Mouse (Mus musculus) ovary, postnatal 36 days (tissue): Measurements from ENCODE around the gene Pcolce.
"Not testable (repeated sequence)": the region's sequence is repeated elsewhere in the genome, so short reads cannot be mapped to it uniquely, and the experiment has no call there.

Experiments
- DNase-seq: peaks from one replicate; pipeline ENCODE4 v3.0.0; 2022; ENCODE audit warnings: low spot score, mixed read lengths

Gene Pcolce

GRCm38 (mm10) chr5:137629306-137629721 is 15.7 kb upstream of the Pcolce start:
- DNase-seq: peak; percentile 63

- DNase-seq: peak; percentile 98
Measured at GRCm38 (mm10) chr5:137628498-137629305, 15.1 kb upstream of the Pcolce start, which contains the start of the genes Fbxo24, Lrch4 and Gm20605. Fbxo24 (minus strand) TSS chr5:137629002. Lrch4 (plus strand) TSS chr5:137629121. Gm20605 (plus strand) TSS chr5:137629175.

- DNase-seq: peak; percentile 28
Measured at GRCm38 (mm10) chr5:137627991-137628390, 14.4 kb upstream of the Pcolce start.

- no peak for DNase-seq
Measured at GRCm38 (mm10) chr5:137623937-137624530, 10.4 kb upstream of the Pcolce start.

GRCm38 (mm10) chr5:137615347-137615746 is 1.8 kb upstream of the Pcolce start:
- DNase-seq: no peak

- DNase-seq: not testable (repeated sequence)
Measured at GRCm38 (mm10) chr5:137614921-137615320, 1.3 kb upstream of the Pcolce start.

GRCm38 (mm10) chr5:137613076-137613475 is 508 bp downstream of the Pcolce start:
- no peak for DNase-seq

- DNase-seq: peak; percentile 69
Measured at GRCm38 (mm10) chr5:137611245-137611602, 2.4 kb downstream of the Pcolce start.

- peak; percentile 81 for DNase-seq
Measured at GRCm38 (mm10) chr5:137610548-137611244, 2.9 kb downstream of the Pcolce start.

- no peak for DNase-seq
Measured at GRCm38 (mm10) chr5:137610056-137610455, 3.5 kb downstream of the Pcolce start.

GRCm38 (mm10) chr5:137609292-137609691 is 4.3 kb downstream of the Pcolce start:
- DNase-seq: no peak

GRCm38 (mm10) chr5:137608654-137609190 is 4.9 kb downstream of the Pcolce start:
- DNase-seq: no peak

GRCm38 (mm10) chr5:137607860-137608653 is 5.5 kb downstream of the Pcolce start:
- DNase-seq: no peak

GRCm38 (mm10) chr5:137601365-137601729 is 12.2 kb downstream of the Pcolce start:
- DNase-seq: no peak

GRCm38 (mm10) chr5:137600619-137601364 is 12.8 kb downstream of the Pcolce start, which contains the start of gene Mospd3:
Mospd3 (minus strand) TSS chr5:137601058.
- peak; percentile 96 for DNase-seq

- no peak for DNase-seq
Measured at GRCm38 (mm10) chr5:137600281-137600618, 13.3 kb downstream of the Pcolce start.

- no peak for DNase-seq
Measured at GRCm38 (mm10) chr5:137599600-137599999, 14.0 kb downstream of the Pcolce start.

GRCm38 (mm10) chr5:137598100-137598826 is 15.3 kb downstream of the Pcolce start:
- DNase-seq: no peak

GRCm38 (mm10) chr5:137597625-137598024 is 16.0 kb downstream of the Pcolce start:
- no peak for DNase-seq

- no peak for DNase-seq
Measured at GRCm38 (mm10) chr5:137596601-137597261, 16.9 kb downstream of the Pcolce start.
